29 mouse cellular contexts compared by ENCODE assay signal in the genomic region with DNA sequence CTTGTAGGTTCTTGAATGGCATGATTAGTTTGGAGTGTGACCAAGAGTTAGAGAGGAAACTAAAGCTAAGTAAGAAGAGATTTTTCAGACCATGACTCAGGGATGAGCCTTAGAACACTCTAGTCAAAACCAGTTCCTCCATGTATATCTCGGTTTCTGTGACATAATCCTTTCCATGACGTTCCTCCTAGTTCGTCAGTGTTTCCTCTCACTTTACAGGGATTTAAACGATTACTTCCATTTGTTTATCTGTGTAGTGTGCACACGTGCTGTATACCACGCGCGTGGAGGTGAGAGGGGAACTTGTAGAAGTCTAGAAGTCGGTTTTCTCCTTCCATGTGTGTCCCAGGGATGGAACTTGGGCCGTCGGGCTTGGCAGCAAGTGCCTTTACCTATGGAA. TPM values are rescaled to one million over a fixed set of nuclear protein-coding genes. Genes with fewer than 3 reads are reported as not detected.
DNase-seq lines count a peak whose midpoint lies in the region; ATAC-seq and TF ChIP-seq lines count a peak whose summit lies in the region.
"Had no signal": no experiment of that assay in that cellular context is flagged by ENCODE, and none has a peak within 500 bp of the region (broad histone marks: within the 10 kb centered on the region; RNA-seq: fewer than 3 reads in every experiment).

No protein-coding gene starts in this region.

- ATAC-seq in embryonic facial prominence, embryonic 14.5 days (ENCODE audit: low read depth) = no peak
- no peak for ATAC-seq in heart, embryonic 15.5 days (replicated peaks; ENCODE audit: insufficient number of reproducible peaks, insufficient read depth, low FRiP score, low read depth)
- no peak for ATAC-seq in kidney, postnatal 0 days (replicated peaks; ENCODE audit: low FRiP score, low read depth)
- ATAC-seq in stomach, postnatal 0 days (ENCODE audit: low FRiP score, low TSS enrichment) = no peak
- ATAC-seq: forebrain, embryonic 15.5 days; hindbrain, embryonic 16.5 days; midbrain, embryonic 16.5 days; Patski had no signal

- no peak for TF ChIP-seq EP300 in heart, adult 2 months (IDR thresholded peaks at IDR 0.05; ENCODE audit: insufficient read depth, low read depth, low read length)
- no peak for TF ChIP-seq EP300 in stomach, postnatal 0 days (optimal IDR thresholded peaks at IDR 0.05)

- 82% methylated on average over 11 of the region's 11 CpGs for WGBS in embryonic facial prominence, embryonic 14.5 days
- WGBS in embryonic facial prominence, embryonic 10.5 days = 91% methylated on average over 11 of the region's 11 CpGs
- 69% methylated on average over 11 of the region's 11 CpGs for WGBS in heart, embryonic 15.5 days
- 57% methylated on average over 11 of the region's 11 CpGs for WGBS in heart, adult 2 months
- WGBS in kidney, postnatal 0 days = 85% methylated on average over 11 of the region's 11 CpGs
- WGBS in stomach, postnatal 0 days = 67% methylated on average over 11 of the region's 11 CpGs

- no peaks in the 10 kb centered on the region for H3K79me2 ChIP-seq in heart, adult 2 months (replicated peaks; ENCODE audit: control insufficient read depth, insufficient read depth, low read length)

- intact Hi-C loops in heart, adult 2 months (cut with DNase I) = loop anchor here (5.0 to 10.0 kb wide), 2 partner anchors 518 to 1695 kb away; a partner anchor contains a TSS

- no peaks in the 10 kb centered on the region for H3K9me3 ChIP-seq in embryonic facial prominence, embryonic 14.5 days (ENCODE audit: control insufficient read depth, low read length)
- no peaks in the 10 kb centered on the region for H3K9me3 ChIP-seq in embryonic facial prominence, embryonic 10.5 days
- no peaks in the 10 kb centered on the region for H3K9me3 ChIP-seq in heart, embryonic 15.5 days (replicated peaks)
- H3K9me3 ChIP-seq in kidney, postnatal 0 days (replicated peaks; ENCODE audit: low read length) = no peaks in the 10 kb centered on the region
- H3K9me3 ChIP-seq in stomach, postnatal 0 days (ENCODE audit: control insufficient read depth, low read length) = no peaks in the 10 kb centered on the region
- H3K9me3 ChIP-seq: forebrain, embryonic 15.5 days; hindbrain, embryonic 10.5 days; limb, embryonic 10.5 days; liver, embryonic 15.5 days; lung, embryonic 15.5 days; midbrain, embryonic 10.5 days; stomach, embryonic 15.5 days had no signal

- TF ChIP-seq POLR2A in heart, adult 2 months (IDR thresholded peaks at IDR 0.05; ENCODE audit: insufficient read depth, low read depth, low read length) = no peak

- H3K4me2 ChIP-seq in embryonic facial prominence, embryonic 14.5 days (ENCODE audit: low read depth, low read length) = no peak overlapping the region
- no peak overlapping the region for H3K4me2 ChIP-seq in heart, embryonic 15.5 days
- no peak overlapping the region for H3K4me2 ChIP-seq in kidney, postnatal 0 days (ENCODE audit: low read length)
- no peak overlapping the region for H3K4me2 ChIP-seq in stomach, postnatal 0 days (replicated peaks; ENCODE audit: low read depth)
- H3K4me2 ChIP-seq: forebrain, embryonic 15.5 days; liver, embryonic 15.5 days; lung, embryonic 15.5 days; stomach, embryonic 15.5 days had no signal

- TF ChIP-seq CTCF in heart, adult 2 months (IDR thresholded peaks at IDR 0.05) = no peak
- TF ChIP-seq CTCF in kidney, postnatal 0 days (IDR thresholded peaks at IDR 0.05; ENCODE audit: low read depth) = no peak
- TF ChIP-seq CTCF in stomach, postnatal 0 days (IDR thresholded peaks at IDR 0.05; ENCODE audit: low read depth) = no peak

- H3K4me3 ChIP-seq in embryonic facial prominence, embryonic 14.5 days (ENCODE audit: low read depth, low read length) = no peak overlapping the region
- H3K4me3 ChIP-seq in embryonic facial prominence, embryonic 10.5 days = no peak overlapping the region
- no peak overlapping the region for H3K4me3 ChIP-seq in heart, embryonic 15.5 days
- no peak overlapping the region for H3K4me3 ChIP-seq in heart, adult 2 months
- no peak overlapping the region for H3K4me3 ChIP-seq in kidney, postnatal 0 days (replicated peaks; ENCODE audit: low read depth, low read length)
- no peak overlapping the region for H3K4me3 ChIP-seq in stomach, postnatal 0 days (ENCODE audit: low read depth, low read length)
- H3K4me3 ChIP-seq: forebrain, embryonic 15.5 days; hindbrain, embryonic 10.5 days; limb, embryonic 10.5 days; liver, embryonic 15.5 days; lung, embryonic 15.5 days; midbrain, embryonic 10.5 days; myocyte; stomach, embryonic 15.5 days had no signal

- H3K27ac ChIP-seq in embryonic facial prominence, embryonic 14.5 days (replicated peaks; ENCODE audit: low read depth, low read length) = no peak overlapping the region
- no peak overlapping the region for H3K27ac ChIP-seq in embryonic facial prominence, embryonic 10.5 days (replicated peaks)
- peak overlapping the region; percentile 97 for H3K27ac ChIP-seq in heart, embryonic 15.5 days
- no peak overlapping the region for H3K27ac ChIP-seq in heart, adult 2 months
- H3K27ac ChIP-seq in kidney, postnatal 0 days = peak overlapping the region; percentile 15; the same call in 1 of the 2 replicates
- peak overlapping the region; percentile 99 for H3K27ac ChIP-seq in stomach, postnatal 0 days (replicated peaks)
- H3K27ac ChIP-seq: forebrain, embryonic 15.5 days; hindbrain, embryonic 10.5 days; limb, embryonic 10.5 days; liver, embryonic 15.5 days; lung, embryonic 15.5 days; macrophage; midbrain, embryonic 10.5 days had no signal

- peaks cover 13% of the 10 kb centered on the region for H3K4me1 ChIP-seq in embryonic facial prominence, embryonic 14.5 days (ENCODE audit: control insufficient read depth, insufficient read depth, low read length)
- peaks cover 17% of the 10 kb centered on the region for H3K4me1 ChIP-seq in embryonic facial prominence, embryonic 10.5 days
- H3K4me1 ChIP-seq in heart, embryonic 15.5 days (replicated peaks) = peaks cover 31% of the 10 kb centered on the region
- H3K4me1 ChIP-seq in heart, adult 2 months (ENCODE audit: control insufficient read depth, insufficient read depth, low read length) = no peaks in the 10 kb centered on the region; the same call in 1 of the 2 replicates
- 0 out of 2 replicates have a peak, but pooled peaks cover 6% of the 10 kb centered on the region for H3K4me1 ChIP-seq in kidney, postnatal 0 days (replicated peaks; ENCODE audit: insufficient read depth, low read length)
- H3K4me1 ChIP-seq in stomach, postnatal 0 days (replicated peaks; ENCODE audit: control insufficient read depth, insufficient read depth) = no peaks in the 10 kb centered on the region; the same call in 1 of the 2 replicates
- H3K4me1 ChIP-seq: stomach, embryonic 15.5 days had no signal

- no peak overlapping the region for H3K9ac ChIP-seq in embryonic facial prominence, embryonic 14.5 days (ENCODE audit: low read depth, low read length)
- no peak overlapping the region for H3K9ac ChIP-seq in heart, embryonic 15.5 days
- H3K9ac ChIP-seq in heart, adult 2 months (ENCODE audit: low read depth, low read length) = no peak overlapping the region
- no peak overlapping the region for H3K9ac ChIP-seq in kidney, postnatal 0 days (ENCODE audit: low read depth, low read length)
- no peak overlapping the region for H3K9ac ChIP-seq in stomach, postnatal 0 days (ENCODE audit: low read length)
- H3K9ac ChIP-seq: forebrain, embryonic 15.5 days; liver, embryonic 15.5 days; lung, embryonic 15.5 days; stomach, embryonic 15.5 days had no signal

- H3K27me3 ChIP-seq in embryonic facial prominence, embryonic 14.5 days (replicated peaks; ENCODE audit: control insufficient read depth, insufficient read depth, low read length) = no peaks in the 10 kb centered on the region
- H3K27me3 ChIP-seq in embryonic facial prominence, embryonic 10.5 days (replicated peaks; ENCODE audit: low read depth, poor library complexity, severe bottlenecking) = no peaks in the 10 kb centered on the region
- no peaks in the 10 kb centered on the region for H3K27me3 ChIP-seq in heart, embryonic 15.5 days
- no peaks in the 10 kb centered on the region for H3K27me3 ChIP-seq in heart, adult 2 months (ENCODE audit: control insufficient read depth, insufficient read depth, low read length)
- H3K27me3 ChIP-seq in kidney, postnatal 0 days (ENCODE audit: insufficient read depth, low read length) = no peaks in the 10 kb centered on the region
- H3K27me3 ChIP-seq in stomach, postnatal 0 days (ENCODE audit: control insufficient read depth, insufficient read depth, low read length) = no peaks in the 10 kb centered on the region
- H3K27me3 ChIP-seq: forebrain, embryonic 15.5 days; lung, embryonic 15.5 days; Patski; stomach, embryonic 15.5 days had no signal

- no peaks in the 10 kb centered on the region for H3K36me3 ChIP-seq in embryonic facial prominence, embryonic 14.5 days (ENCODE audit: control insufficient read depth, insufficient read depth, low read length)
- no peaks in the 10 kb centered on the region for H3K36me3 ChIP-seq in embryonic facial prominence, embryonic 10.5 days (replicated peaks)
- H3K36me3 ChIP-seq in heart, embryonic 15.5 days = no peaks in the 10 kb centered on the region
- peaks cover 2% of the 10 kb centered on the region; the same call in 1 of the 2 replicates for H3K36me3 ChIP-seq in heart, adult 2 months (ENCODE audit: control insufficient read depth, insufficient read depth, low read length)
- no peaks in the 10 kb centered on the region for H3K36me3 ChIP-seq in kidney, postnatal 0 days (ENCODE audit: insufficient read depth, low read length)
- H3K36me3 ChIP-seq in stomach, postnatal 0 days (ENCODE audit: control insufficient read depth, insufficient read depth, low read length) = no peaks in the 10 kb centered on the region
- H3K36me3 ChIP-seq: forebrain, embryonic 15.5 days; hindbrain, embryonic 10.5 days; limb, embryonic 10.5 days; liver, embryonic 15.5 days; lung, embryonic 15.5 days; midbrain, embryonic 10.5 days; stomach, embryonic 15.5 days had no signal

- peak; percentile 18 for DNase-seq in embryonic facial prominence, embryonic 14.5 days (ENCODE audit: low spot score)
- DNase-seq in embryonic facial prominence, embryonic 10.5 days (ENCODE audit: low spot score) = no peak
- no peak for DNase-seq in heart, adult 2 months
- no peak for DNase-seq in kidney, postnatal 0 days (ENCODE audit: low spot score)
- no peak for DNase-seq in kidney, adult 11 months
- no peak for DNase-seq in stomach, postnatal 0 days (ENCODE audit: low spot score)
- no peak for DNase-seq in natural killer cell, adult 2 months (ENCODE audit: low spot score in 2 of 2)
- DNase-seq: cerebellum, adult 9-10 months; gastrocnemius, postnatal 10 days; liver; right cerebral cortex, adult 18-20 months; right cerebral cortex, postnatal 4 days; thymus, adult 2 months had no signal

RNA-seq across cellular contexts. Expression of a gene that starts 2.6 kb away (rescaled TPM):
- 7.7 and 8.1 TPM in 2 replicates for polyA plus RNA-seq in embryonic facial prominence, embryonic 14.5 days (2014; fragmentation: Nextera tagmentation; extraction: Ambion mirVana)
- 5.9 and 7.5 TPM in 2 replicates for polyA plus RNA-seq in embryonic facial prominence, embryonic 10.5 days (2016; fragmentation: Nextera tagmentation; extraction: Ambion mirVana)
- 6.3 and 7.2 TPM in 2 replicates for polyA plus RNA-seq in heart, embryonic 15.5 days (2015; fragmentation: Nextera tagmentation; extraction: Ambion mirVana)
- total RNA-seq in heart, adult 2 months (2021) = 1 to 10 TPM; 7.5 to 7.9 TPM
- polyA plus RNA-seq in heart, adult 2 months (2012; rRNA removed) = 1.9 and 5.0 TPM in 2 replicates
- 12.5 and 13.2 TPM in 2 replicates for polyA plus RNA-seq in kidney, postnatal 0 days (2015; fragmentation: Nextera tagmentation; extraction: Ambion mirVana)
- 24.2 and 27.8 TPM in 2 replicates for polyA plus RNA-seq in stomach, postnatal 0 days (2015; fragmentation: Nextera tagmentation; extraction: Ambion mirVana)

RNA-seq across cellular contexts. Expression of a gene that starts 47.9 kb away (rescaled TPM):
- polyA plus RNA-seq in embryonic facial prominence, embryonic 14.5 days (2014; fragmentation: Nextera tagmentation; extraction: Ambion mirVana) = 64.7 and 94.7 TPM in 2 replicates
- polyA plus RNA-seq in embryonic facial prominence, embryonic 10.5 days (2016; fragmentation: Nextera tagmentation; extraction: Ambion mirVana) = not detected in 2 replicates
- 178 and 261 TPM in 2 replicates for polyA plus RNA-seq in heart, embryonic 15.5 days (2015; fragmentation: Nextera tagmentation; extraction: Ambion mirVana)
- 1,000 to 10,000 TPM; 1,454 to 1,834 TPM for total RNA-seq in heart, adult 2 months (2021)
- 691 and 950 TPM in 2 replicates for polyA plus RNA-seq in heart, adult 2 months (2012; rRNA removed)
- polyA plus RNA-seq in kidney, postnatal 0 days (2015; fragmentation: Nextera tagmentation; extraction: Ambion mirVana) = not detected in 2 replicates
- 1.1 and 1.2 TPM in 2 replicates for polyA plus RNA-seq in stomach, postnatal 0 days (2015; fragmentation: Nextera tagmentation; extraction: Ambion mirVana)
- total RNA-seq: granulocyte monocyte progenitor cell, adult 5-6 weeks; layer of hippocampus, postnatal 10 days had no signal
- polyA plus RNA-seq: forebrain, embryonic 15.5 days; hindbrain, embryonic 10.5 days; large intestine, adult 2 months; macrophage; midbrain, embryonic 10.5 days; midbrain, embryonic 16.5 days had no signal

Comparison
In these comparisons a context has a peak if more than half of its experiments do, and no peak if none do; other contexts are left out.
1. H3K27ac ChIP-seq: peak in heart, embryonic 15.5 days (single experiment), kidney, postnatal 0 days (single experiment) and stomach, postnatal 0 days (single experiment); none in embryonic facial prominence, embryonic 14.5 days (single experiment), embryonic facial prominence, embryonic 10.5 days (single experiment) and heart, adult 2 months (single experiment).
2. RNA of a gene that starts 47.9 kb away (polyA plus RNA-seq): 691 to 950 TPM in heart, adult 2 months, 178 to 261 TPM in heart, embryonic 15.5 days and 64.7 to 94.7 TPM in embryonic facial prominence, embryonic 14.5 days; 1.1 to 1.2 TPM in stomach, postnatal 0 days, not detected in embryonic facial prominence, embryonic 10.5 days and not detected in kidney, postnatal 0 days; every median in the first group is over 10 times any median in the second.